Mouse (Mus musculus) myocyte (in vitro differentiated cells): ENCODE measurements around the gene Meltf.

Experiments
- CEBPB ChIP-seq: IDR thresholded peaks from 2 replicates; pipeline ENCODE4 v1.6.1; 2011; ENCODE audit warnings: mild to moderate bottlenecking, moderate library complexity; ENCODE audit not compliant: poor library complexity, insufficient read depth, severe bottlenecking
- E2F4 ChIP-seq: IDR thresholded peaks from one replicate; pipeline ENCODE4 v1.6.1; 2011; ENCODE audit warnings: mild to moderate bottlenecking, control low read depth, moderate library complexity; ENCODE audit not compliant: insufficient read depth
- MAX ChIP-seq: IDR thresholded peaks from one replicate; pipeline ENCODE4 v1.6.1; 2011; ENCODE audit warnings: low read depth, mild to moderate bottlenecking, control low read depth
- MYOD1 ChIP-seq, 3 experiments: IDR thresholded peaks; one replicate each; pipeline ENCODE4 v1.6.1; 2011; ENCODE audit warnings: control low read depth in 2 of 3, low read depth in 2 of 3, mild to moderate bottlenecking in 2 of 3, moderate library complexity in 1 of 3; ENCODE audit not compliant: insufficient read length in 2 of 3, control insufficient read depth in 1 of 3
- MYOG ChIP-seq, 3 experiments: IDR thresholded peaks; one replicate each; pipeline ENCODE4 v1.6.1; 2011; ENCODE audit warnings: control low read depth in 2 of 3, low read depth in 2 of 3, mild to moderate bottlenecking in 2 of 3; ENCODE audit not compliant: insufficient read length in 2 of 3, control insufficient read depth in 1 of 3, insufficient read depth in 1 of 3
- POLR2A ChIP-seq: IDR thresholded peaks from one replicate; pipeline ENCODE4 v1.6.1; 2011; ENCODE audit warnings: low read depth, mild to moderate bottlenecking, control low read depth, moderate library complexity; ENCODE audit not compliant: insufficient read length
- POLR2AphosphoS2 ChIP-seq: IDR thresholded peaks from one replicate; pipeline ENCODE4 v1.6.1; 2011; ENCODE audit warnings: low read depth, control low read depth; ENCODE audit not compliant: insufficient read length
- TCF12 ChIP-seq: IDR thresholded peaks from one replicate; pipeline ENCODE4 v1.6.1; 2011; ENCODE audit warnings: mild to moderate bottlenecking, control low read depth; ENCODE audit not compliant: poor library complexity, insufficient read depth, severe bottlenecking

- TF ChIP-seq TCF12 (no peak), MYOG (IDR thresholded peaks at IDR 0.05; ENCODE audit: control insufficient read depth in 1 of 3, insufficient read depth in 1 of 3, insufficient read length in 2 of 3, low read depth in 2 of 3) (no peak), POLR2A (no peak), POLR2AphosphoS2 (no peak), MAX (no peak), MYOD1 (IDR thresholded peaks at IDR 0.05; ENCODE audit: control insufficient read depth in 1 of 3, insufficient read length in 2 of 3, low read depth in 2 of 3) (no peak), E2F4 (no peak), CEBPB (no peak)
These were observed 1.7 kb downstream of the Meltf start for GRCm38 (mm10) chr16:31880146-31880840.
